Mouse (Mus musculus): ENCODE measurements around the gene Vmn1r56. TPM values are rescaled to one million over a fixed set of nuclear protein-coding genes. Genes with fewer than 3 reads are reported as not detected.

Vmn1r56 gene
- polyA plus RNA-seq (2012; fragmentation: generic; extraction: Trizol) = not detected

GRCm38 (mm10) chr7:5196647-5197046 is at the start of gene Vmn1r56:
Gene Vmn1r56 (minus strand): TSS chr7:5196747.

GRCm38 (mm10) chr7:5218193-5218592 is 21.6 kb upstream of the Vmn1r56 start, which contains the start of gene Vmn1r57:
Gene Vmn1r57 (plus strand): TSS chr7:5218493.

GRCm38 (mm10) chr7:5149570-5149969 is 47.0 kb downstream of the Vmn1r56 start, which contains the start of gene Vmn1r55:
Gene Vmn1r55 (minus strand): TSS chr7:5149670.

Other genes with a start within 250 kb of the Vmn1r56 start
- gene Sbk2, start 232.3 kb downstream of the Vmn1r56 start, polyA plus RNA-seq (2012; fragmentation: generic; extraction: Trizol) = under 1 TPM; 0.01 to 0.13 TPM
- gene Sbk3, start 225.6 kb downstream of the Vmn1r56 start, polyA plus RNA-seq (2012; fragmentation: generic; extraction: Trizol) = under 1 TPM; 0.01 to 0.13 TPM
- 10 to 100 TPM in 1 of 2 experiments, 1 to 10 TPM in 1; 7.9 to 20.1 TPM for gene Zfp579, start 200.6 kb downstream of the Vmn1r56 start, polyA plus RNA-seq (2012; fragmentation: generic; extraction: Trizol)
- 10 to 100 TPM; 24.7 to 30.2 TPM for gene Zfp524, start 182.3 kb downstream of the Vmn1r56 start, polyA plus RNA-seq (2012; fragmentation: generic; extraction: Trizol)
- gene Fiz1, start 182.1 kb downstream of the Vmn1r56 start, polyA plus RNA-seq (2012; fragmentation: generic; extraction: Trizol) = 10 to 100 TPM; 22.6 to 29.6 TPM
- under 1 TPM; 0.14 to 0.17 TPM for gene Gm44973, start 181.3 kb downstream of the Vmn1r56 start, polyA plus RNA-seq (2012; fragmentation: generic; extraction: Trizol)
- 10 to 100 TPM in 1 of 2 experiments, 1 to 10 TPM in 1; 6.3 to 24.5 TPM for gene Zfp865, start 176.4 kb downstream of the Vmn1r56 start, polyA plus RNA-seq (2012; fragmentation: generic; extraction: Trizol)
- gene Ccdc106, start 176.2 kb downstream of the Vmn1r56 start, polyA plus RNA-seq (2012; fragmentation: generic; extraction: Trizol) = under 1 TPM; 0.12 to 0.55 TPM
- not detected for gene 4632433K11Rik, start 162.6 kb downstream of the Vmn1r56 start, polyA plus RNA-seq (2012; fragmentation: generic; extraction: Trizol)
- 1 to 10 TPM; 1.7 to 8.9 TPM for gene Zfp784, start 158.3 kb downstream of the Vmn1r56 start, polyA plus RNA-seq (2012; fragmentation: generic; extraction: Trizol)
- gene Zfp580, start 145.2 kb downstream of the Vmn1r56 start, polyA plus RNA-seq (2012; fragmentation: generic; extraction: Trizol) = 10 to 100 TPM; 26.8 to 46.2 TPM
- gene U2af2, start 134.6 kb downstream of the Vmn1r56 start, polyA plus RNA-seq (2012; fragmentation: generic; extraction: Trizol) = 100 to 1,000 TPM; 166 to 202 TPM
- 100 to 1,000 TPM; 130 to 144 TPM for gene Epn1, start 116.5 kb downstream of the Vmn1r56 start, polyA plus RNA-seq (2012; fragmentation: generic; extraction: Trizol)
- gene Rfpl4, start 79.8 kb downstream of the Vmn1r56 start, polyA plus RNA-seq (2012; fragmentation: generic; extraction: Trizol) = under 1 TPM in 1 of 2 experiments, not detected in 1; 0.06 TPM
- under 1 TPM in 1 of 2 experiments, not detected in 1; 0.05 TPM for gene Rasl2-9, start 70.8 kb downstream of the Vmn1r56 start, polyA plus RNA-seq (2012; fragmentation: generic; extraction: Trizol)
- gene Vmn1r55, start 47.1 kb downstream of the Vmn1r56 start, polyA plus RNA-seq (2012; fragmentation: generic; extraction: Trizol) = not detected
- gene Vmn1r57, start 21.7 kb upstream of the Vmn1r56 start, polyA plus RNA-seq (2012; fragmentation: generic; extraction: Trizol) = not detected
- gene Gm5065, start 153.8 kb upstream of the Vmn1r56 start, polyA plus RNA-seq (2012; fragmentation: generic; extraction: Trizol) = not detected
- not detected for gene Nlrp2, start 154.3 kb upstream of the Vmn1r56 start, polyA plus RNA-seq (2012; fragmentation: generic; extraction: Trizol)
- gene Vmn1r58, start 216.6 kb upstream of the Vmn1r56 start, polyA plus RNA-seq (2012; fragmentation: generic; extraction: Trizol) = not detected